ENCODE assay signal across 9 mouse cellular contexts in genomic region chr4:143248050-143248449, GRCm38 (mm10). TPM values are rescaled to one million over a fixed set of nuclear protein-coding genes. Genes with fewer than 3 reads are reported as not detected.
A peak's percentile ranks its signal among the peaks of the same experiment; 100 is the strongest.
DNase-seq lines count a peak whose midpoint lies in the region; ATAC-seq and TF ChIP-seq lines count a peak whose summit lies in the region.
"Had no signal": no experiment of that assay in that cellular context is flagged by ENCODE, and none has a peak within 500 bp of the region (broad histone marks: within the 10 kb centered on the region; RNA-seq: fewer than 3 reads in every experiment).

No protein-coding gene starts in this region.

- H3K4me2 ChIP-seq in forebrain, postnatal 0 days (ENCODE audit: low read depth), result no peak overlapping the region
- H3K4me2 ChIP-seq in forebrain, embryonic 13.5 days, result no peak overlapping the region
- H3K4me2 ChIP-seq in lung, postnatal 0 days (replicated peaks; ENCODE audit: low read depth, low read length), result no peak overlapping the region

- no peak overlapping the region for H3K9ac ChIP-seq in forebrain, postnatal 0 days
- H3K9ac ChIP-seq in forebrain, embryonic 13.5 days, result no peak overlapping the region
- no peak overlapping the region for H3K9ac ChIP-seq in lung, postnatal 0 days (replicated peaks; ENCODE audit: low read depth)

- 80% methylated on average over 5 of the region's 5 CpGs for WGBS in forebrain, postnatal 0 days
- WGBS in forebrain, embryonic 13.5 days, result 75% methylated on average over 5 of the region's 5 CpGs
- WGBS in lung, postnatal 0 days, result 76% methylated on average over 5 of the region's 5 CpGs

- no peaks in the 10 kb centered on the region for H3K9me3 ChIP-seq in forebrain, postnatal 0 days (ENCODE audit: low read length)
- H3K9me3 ChIP-seq in forebrain, embryonic 13.5 days (replicated peaks), result no peaks in the 10 kb centered on the region
- H3K9me3 ChIP-seq in lung, postnatal 0 days (ENCODE audit: low read length), result no peaks in the 10 kb centered on the region

- no peak overlapping the region for H3K4me3 ChIP-seq in forebrain, postnatal 0 days (ENCODE audit: low read depth, low read length)
- no peak overlapping the region for H3K4me3 ChIP-seq in forebrain, embryonic 13.5 days
- H3K4me3 ChIP-seq in lung, postnatal 0 days (ENCODE audit: low read depth, low read length), result no peak overlapping the region

- ATAC-seq in forebrain, postnatal 0 days, result no peak
- no peak for ATAC-seq in forebrain, embryonic 13.5 days
- ATAC-seq in lung, postnatal 0 days, result no peak
- 0 out of 2 replicates have a peak, but pooled peaks have one; percentile 54 for ATAC-seq in common myeloid progenitor, adult 5-6 weeks (replicated peaks; ENCODE audit: low read depth, poor library complexity, severe bottlenecking)
- no peak for ATAC-seq in frontal cortex, adult (ENCODE audit: low TSS enrichment)

- no peaks in the 10 kb centered on the region for H3K4me1 ChIP-seq in forebrain, postnatal 0 days (ENCODE audit: insufficient read depth)
- H3K4me1 ChIP-seq in forebrain, embryonic 13.5 days, result no peaks in the 10 kb centered on the region
- H3K4me1 ChIP-seq in lung, postnatal 0 days (ENCODE audit: insufficient read depth, low read depth, low read length), result no peaks in the 10 kb centered on the region

- no peak for DNase-seq in forebrain, postnatal 0 days
- no peak for DNase-seq in lung, postnatal 0 days (ENCODE audit: low spot score)
- no peak for DNase-seq in lung, postnatal 36 days
- DNase-seq in thymus, postnatal 0 days (ENCODE audit: low spot score), result peak; percentile 40
- DNase-seq in gastrocnemius, postnatal 4 days (ENCODE audit: low spot score in 2 of 2), result no peak
- DNase-seq: lung, postnatal 14 days had no signal

- no peak overlapping the region for H3K27ac ChIP-seq in forebrain, postnatal 0 days (ENCODE audit: low read depth, low read length)
- H3K27ac ChIP-seq in forebrain, embryonic 13.5 days, result no peak overlapping the region
- H3K27ac ChIP-seq in lung, postnatal 0 days (ENCODE audit: low read length), result no peak overlapping the region

- peak; percentile 37; the same call in 1 of the 2 replicates for TF ChIP-seq CTCF in forebrain, postnatal 0 days (IDR thresholded peaks at IDR 0.05; ENCODE audit: low read depth)
- peak; percentile 54 for TF ChIP-seq CTCF in lung, postnatal 0 days (IDR thresholded peaks at IDR 0.05)

- no peak for TF ChIP-seq EP300 in lung, postnatal 0 days (IDR thresholded peaks at IDR 0.05)

- H3K36me3 ChIP-seq in forebrain, postnatal 0 days (ENCODE audit: insufficient read depth), result no peaks in the 10 kb centered on the region
- H3K36me3 ChIP-seq in forebrain, embryonic 13.5 days (ENCODE audit: poor library complexity, severe bottlenecking), result no peaks in the 10 kb centered on the region
- no peaks in the 10 kb centered on the region for H3K36me3 ChIP-seq in lung, postnatal 0 days (ENCODE audit: insufficient read depth, low read length)

- no peaks in the 10 kb centered on the region for H3K27me3 ChIP-seq in forebrain, postnatal 0 days (ENCODE audit: insufficient read depth, low read length)
- H3K27me3 ChIP-seq in forebrain, embryonic 13.5 days, result no peaks in the 10 kb centered on the region
- no peaks in the 10 kb centered on the region for H3K27me3 ChIP-seq in lung, postnatal 0 days (replicated peaks; ENCODE audit: insufficient read depth, low read length)

RNA-seq across cellular contexts. Expression of gene Prdm2, which starts 35.3 kb away (rescaled TPM):
- 20.0 and 23.7 TPM in 2 replicates for total RNA-seq in forebrain, postnatal 0 days (2014; rRNA removed)
- 8.4 and 12.1 TPM in 2 replicates for polyA plus RNA-seq in forebrain, postnatal 0 days (2015; fragmentation: Nextera tagmentation; extraction: Ambion mirVana)
- 17.6 and 18.6 TPM in 2 replicates for polyA plus RNA-seq in forebrain, embryonic 13.5 days (2015; fragmentation: Nextera tagmentation; extraction: Ambion mirVana)
- polyA plus RNA-seq in lung, postnatal 0 days (2015; fragmentation: Nextera tagmentation; extraction: Ambion mirVana), result 7.9 and 8.4 TPM in 2 replicates
- 10.1 and 15.4 TPM in 2 replicates for total RNA-seq in common myeloid progenitor, adult 5-6 weeks (2017)
- 8.9 and 9.6 TPM in 2 replicates for polyA plus RNA-seq in thymus, postnatal 0 days (2015; fragmentation: Nextera tagmentation; extraction: Ambion mirVana)
- total RNA-seq in gastrocnemius, postnatal 4 days (2021), result 10 to 100 TPM; 27.8 to 30.2 TPM

RNA-seq across cellular contexts. Expression of gene Pdpn, which starts 51.3 kb away (rescaled TPM):
- total RNA-seq in forebrain, postnatal 0 days (2014; rRNA removed), result 31.5 and 36.8 TPM in 2 replicates
- polyA plus RNA-seq in forebrain, postnatal 0 days (2015; fragmentation: Nextera tagmentation; extraction: Ambion mirVana), result 38.7 and 39.2 TPM in 2 replicates
- 59.6 and 62.2 TPM in 2 replicates for polyA plus RNA-seq in forebrain, embryonic 13.5 days (2015; fragmentation: Nextera tagmentation; extraction: Ambion mirVana)
- polyA plus RNA-seq in lung, postnatal 0 days (2015; fragmentation: Nextera tagmentation; extraction: Ambion mirVana), result 118 and 142 TPM in 2 replicates
- total RNA-seq in common myeloid progenitor, adult 5-6 weeks (2017), result not detected in 2 replicates
- polyA plus RNA-seq in thymus, postnatal 0 days (2015; fragmentation: Nextera tagmentation; extraction: Ambion mirVana), result 20.0 and 20.2 TPM in 2 replicates
- total RNA-seq in gastrocnemius, postnatal 4 days (2021), result 10 to 100 TPM; 36.8 to 40.9 TPM
